Mouse (Mus musculus) megakaryocyte, adult 5-6 weeks (primary cell): Measurements from ENCODE around the gene Sim1. TPM values are rescaled to one million over a fixed set of nuclear protein-coding genes. Genes with fewer than 3 reads are reported as not detected.

Experiments
- ATAC-seq: 2 replicates; pipeline ENCODE4 v1.8.0; 2016; ENCODE audit warnings: mild to moderate bottlenecking, inconsistent platforms; ENCODE audit not compliant: poor library complexity, severe bottlenecking
- total RNA-seq, 2 experiments: library from RNA; stranded (forward) in 1 of 2; stranded (reverse) in 1 of 2; fragments of 153-499, 151-499 nt in 1 of 2; fragments of 221-1000, 200-1000 nt in 1 of 2; gene quantifications; 2 replicates each; pipeline versions ENCODE4 v1.2.3 to v1.2.4; 2015 to 2017

Gene Sim1
- total RNA-seq, 2 experiments from 2014 or later = not detected

DNA sequence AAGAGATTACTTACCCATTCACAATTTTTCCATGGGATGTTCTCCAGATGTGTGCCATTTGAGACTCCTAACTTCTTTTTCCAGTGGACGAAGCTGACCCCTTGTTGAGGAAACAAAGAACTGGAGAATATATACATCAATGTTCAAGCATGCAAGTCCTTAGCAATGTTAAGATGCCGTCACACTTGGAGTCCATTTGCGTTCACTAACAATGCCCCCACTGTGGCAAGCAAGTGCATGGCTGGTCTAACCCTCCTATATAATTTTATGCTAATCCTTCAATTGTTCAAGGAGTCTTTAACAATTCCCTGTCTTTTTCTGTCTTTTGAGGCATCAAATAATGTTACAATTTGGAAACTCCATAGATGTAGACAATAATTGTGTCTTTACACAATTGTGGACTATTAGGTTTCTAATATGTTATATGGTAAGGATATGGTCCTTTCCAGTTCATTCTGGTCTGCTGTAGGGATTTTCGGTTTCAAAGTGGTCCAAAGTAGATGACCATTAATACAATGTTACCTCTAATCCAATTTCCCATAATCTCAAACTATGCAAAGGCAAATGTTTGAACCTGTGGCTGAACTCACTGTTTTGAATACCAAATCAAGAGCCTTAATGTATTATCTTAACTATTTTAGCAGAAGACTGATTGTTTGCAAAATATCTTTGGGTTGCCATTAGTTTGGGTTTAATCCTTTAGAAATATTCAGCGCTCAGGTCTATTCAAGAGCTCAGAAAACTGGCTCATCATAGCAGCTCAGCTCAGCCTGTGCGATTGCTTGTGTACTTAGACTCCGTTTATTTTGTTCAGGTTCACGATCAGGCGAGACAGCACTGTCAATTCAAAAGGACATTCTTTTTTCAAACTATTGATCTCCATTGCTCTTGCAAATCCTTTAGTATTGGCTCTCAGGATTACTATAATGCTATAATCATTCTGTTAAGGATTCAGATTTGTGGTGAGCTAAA, 129.0 kb downstream of the Sim1 start:
- ATAC-seq = no peak
